ENCODE assay signal across 26 mouse cellular contexts in the genomic region with DNA sequence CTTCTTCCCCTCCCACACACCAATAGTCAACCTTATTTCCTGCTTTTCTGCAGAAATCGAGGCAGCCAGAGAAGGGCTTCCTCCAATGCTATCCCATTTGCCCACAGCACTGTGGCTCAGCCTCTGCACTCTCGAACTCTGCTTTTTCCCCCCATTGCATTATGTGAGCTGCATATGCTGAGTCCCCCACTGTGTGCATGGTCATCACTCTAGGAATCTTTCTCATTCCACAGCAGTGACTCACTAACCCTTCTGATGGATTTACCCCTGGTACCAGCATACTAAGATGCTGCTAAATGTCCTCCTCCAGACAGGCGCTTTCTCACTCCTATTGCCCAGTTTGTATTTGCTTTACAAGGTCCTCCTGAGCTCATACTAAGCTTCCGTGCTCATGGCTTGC.
"Had no signal": no experiment of that assay in that cellular context is flagged by ENCODE, and none has a peak within 500 bp of the region (broad histone marks: within the 10 kb centered on the region; RNA-seq: fewer than 3 reads in every experiment).

No protein-coding gene starts in this region.

- H3K4me1 ChIP-seq: heart, embryonic 13.5 days; heart, embryonic 15.5 days; intestine, embryonic 15.5 days; liver, embryonic 12.5 days had no signal

- H3K27me3 ChIP-seq: heart, embryonic 13.5 days; heart, embryonic 15.5 days; intestine, embryonic 15.5 days; kidney, embryonic 15.5 days; liver, embryonic 12.5 days had no signal

- H3K4me3 ChIP-seq: heart, adult 2 months; heart, embryonic 13.5 days; heart, embryonic 15.5 days; intestine, embryonic 15.5 days; kidney, embryonic 15.5 days; limb, embryonic 13.5 days; limb, embryonic 15.5 days; liver, embryonic 12.5 days had no signal

- DNase-seq: gastrocnemius, postnatal 14 days; gastrocnemius, postnatal 36 days; heart, adult 11 months; heart, adult 2 months; heart, postnatal 14 days; heart, postnatal 36 days; kidney, adult 2 months; kidney, adult 9 months; kidney, postnatal 14 days; kidney, postnatal 36 days; layer of hippocampus, adult 9-11 months; layer of hippocampus, postnatal 36 days; left cerebral cortex, postnatal 4 days had no signal

- H3K36me3 ChIP-seq: heart, embryonic 13.5 days; heart, embryonic 15.5 days; intestine, embryonic 15.5 days; kidney, embryonic 15.5 days; limb, embryonic 13.5 days; limb, embryonic 15.5 days; liver, embryonic 12.5 days had no signal

- H3K9me3 ChIP-seq: heart, embryonic 13.5 days; heart, embryonic 15.5 days; intestine, embryonic 15.5 days; kidney, embryonic 15.5 days; limb, embryonic 13.5 days; limb, embryonic 15.5 days; liver, embryonic 12.5 days had no signal

- ATAC-seq: hindbrain, embryonic 16.5 days; inflammation-experienced regulatory T-cells, adult 6 months; intestine, embryonic 15.5 days; intestine, postnatal 0 days; liver, embryonic 12.5 days had no signal

- H3K27ac ChIP-seq: heart, adult 2 months; heart, embryonic 13.5 days; heart, embryonic 15.5 days; hindbrain, embryonic 14.5 days; intestine, embryonic 15.5 days; kidney, embryonic 15.5 days; kidney, postnatal 0 days; limb, embryonic 13.5 days; limb, embryonic 15.5 days; liver, embryonic 12.5 days; liver, embryonic 14.5 days had no signal
